In the genomic region with DNA sequence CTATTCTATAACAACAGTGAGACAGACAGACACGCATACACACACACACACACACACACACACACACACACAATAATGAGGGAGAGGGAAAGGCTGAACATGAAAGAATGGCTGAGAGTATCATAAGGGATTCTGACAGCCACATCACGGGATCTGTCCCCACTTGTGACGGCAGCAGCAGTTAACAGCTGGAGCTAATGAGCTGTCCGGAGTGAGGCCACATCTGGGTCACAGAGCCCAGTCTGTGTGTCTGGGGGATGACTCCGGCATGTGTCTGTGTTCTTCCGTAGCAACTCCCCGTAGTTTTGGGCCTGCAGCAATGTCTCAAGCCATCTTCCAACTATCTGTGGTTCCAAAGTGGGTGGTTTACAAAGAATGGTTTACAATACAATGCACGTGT, we compare ENCODE assay signal across 25 mouse cellular contexts. TPM values are rescaled to one million over a fixed set of nuclear protein-coding genes. Genes with fewer than 3 reads are reported as not detected.
"Had no signal": no experiment of that assay in that cellular context is flagged by ENCODE, and none has a peak within 500 bp of the region (broad histone marks: within the 10 kb centered on the region; RNA-seq: fewer than 3 reads in every experiment).

No protein-coding gene starts in this region.

- ATAC-seq: hindbrain, postnatal 0 days; inflammation-experienced regulatory T-cells, adult 6 months; intestine, embryonic 16.5 days; liver, embryonic 12.5 days had no signal

- H3K4me1 ChIP-seq: limb, embryonic 13.5 days had no signal

- H3K4me2 ChIP-seq: hindbrain, embryonic 14.5 days; limb, embryonic 13.5 days; liver, embryonic 12.5 days; liver, embryonic 15.5 days; midbrain, embryonic 11.5 days had no signal

- H3K9ac ChIP-seq: hindbrain, embryonic 14.5 days; limb, embryonic 13.5 days; liver, embryonic 12.5 days; liver, embryonic 15.5 days had no signal

- H3K27ac ChIP-seq: hindbrain, embryonic 14.5 days; hindbrain, postnatal 0 days; layer of hippocampus, adult 2 months; limb, embryonic 10.5 days; limb, embryonic 13.5 days; liver, embryonic 12.5 days; liver, embryonic 15.5 days had no signal

- DNase-seq: kidney, adult 9 months; layer of hippocampus, adult 9-11 months; liver; midbrain, embryonic 14.5 days; thymus, adult 18-20 months; thymus, postnatal 36 days had no signal

- H3K9me3 ChIP-seq: limb, embryonic 10.5 days; limb, embryonic 13.5 days; liver, embryonic 12.5 days; liver, embryonic 15.5 days had no signal

- H3K36me3 ChIP-seq: limb, embryonic 10.5 days; limb, embryonic 13.5 days; liver, embryonic 12.5 days; liver, embryonic 15.5 days had no signal

- H3K27me3 ChIP-seq: liver, embryonic 12.5 days; liver, embryonic 15.5 days had no signal

- H3K4me3 ChIP-seq: layer of hippocampus, adult 2 months; limb, embryonic 10.5 days; limb, embryonic 13.5 days; liver, embryonic 12.5 days; liver, embryonic 15.5 days had no signal

RNA-seq across cellular contexts. Expression of gene Sycn, which starts 8.7 kb away (rescaled TPM):
- polyA plus RNA-seq: hindbrain, embryonic 14.5 days; hindbrain, postnatal 0 days; inflammation-experienced regulatory T-cells, adult 6 months; limb, embryonic 10.5 days; limb, embryonic 13.5 days; liver, embryonic 12.5 days; liver, embryonic 15.5 days; midbrain, embryonic 11.5 days; midbrain, embryonic 14.5 days; midbrain, postnatal 0 days; neural tube, embryonic 11.5 days; neural tube, embryonic 14.5 days; urinary bladder, adult 2 months had no signal

RNA-seq across cellular contexts. Expression of gene Ifnl3, which starts 9.4 kb away (rescaled TPM):
- polyA plus RNA-seq: hindbrain, embryonic 14.5 days; hindbrain, postnatal 0 days; inflammation-experienced regulatory T-cells, adult 6 months; intestine, embryonic 16.5 days; large intestine, adult 2 months; limb, embryonic 10.5 days; limb, embryonic 13.5 days; liver, embryonic 12.5 days; liver, embryonic 15.5 days; midbrain, embryonic 11.5 days; midbrain, embryonic 14.5 days; midbrain, postnatal 0 days; neural tube, embryonic 11.5 days; neural tube, embryonic 14.5 days; small intestine, adult 2 months; spleen, adult 2 months; stomach, embryonic 16.5 days; testis, adult 2 months; urinary bladder, adult 2 months had no signal

RNA-seq across cellular contexts. Expression of gene Nccrp1, which starts 15.0 kb away (rescaled TPM):
- polyA plus RNA-seq: limb, embryonic 10.5 days; limb, embryonic 13.5 days; liver, embryonic 12.5 days; liver, embryonic 15.5 days; midbrain, embryonic 11.5 days had no signal

RNA-seq across cellular contexts. Expression of gene Ifnl2, which starts 21.8 kb away (rescaled TPM):
- polyA plus RNA-seq: hindbrain, embryonic 14.5 days; hindbrain, postnatal 0 days; inflammation-experienced regulatory T-cells, adult 6 months; intestine, embryonic 16.5 days; large intestine, adult 2 months; limb, embryonic 10.5 days; limb, embryonic 13.5 days; liver, embryonic 12.5 days; liver, embryonic 15.5 days; midbrain, embryonic 11.5 days; midbrain, embryonic 14.5 days; midbrain, postnatal 0 days; neural tube, embryonic 11.5 days; neural tube, embryonic 14.5 days; small intestine, adult 2 months; spleen, adult 2 months; stomach, embryonic 16.5 days; testis, adult 2 months; urinary bladder, adult 2 months had no signal
